Mouse (Mus musculus) limb, embryonic 11.5 days (tissue): ENCODE results near the gene Ier3. TPM values are rescaled to one million over a fixed set of nuclear protein-coding genes. Genes with fewer than 3 reads are reported as not detected.
"Not testable (repeated sequence)": the region's sequence is repeated elsewhere in the genome, so short reads cannot be mapped to it uniquely, and the experiment has no call there.

Experiments used
- ATAC-seq: fragments of 200-750 bp; cut with Nextera tagmentation; 2 replicates; pipeline ENCODE4 v1.8.0; 2017; ENCODE audit warnings: low read depth; ENCODE audit not compliant: insufficient number of reproducible peaks, low FRiP score, low TSS enrichment
- DNase-seq: peaks from one replicate; pipeline ENCODE4 v3.0.0-alpha.2; 2015; ENCODE audit warnings: low spot score
- H3K27ac ChIP-seq: fragments of 300-500 bp; sonication (generic); replicated peaks from 2 replicates; pipeline ENCODE4 v1.5.1; 2014; ENCODE audit warnings: low read depth, mild to moderate bottlenecking, low read length
- H3K27me3 ChIP-seq: fragments of 300-500 bp; sonication (generic); 2 replicates; pipeline ENCODE4 v1.6.1; 2014; ENCODE audit warnings: mild to moderate bottlenecking, low read length, mixed read lengths; ENCODE audit not compliant: control insufficient read depth, insufficient read depth
- H3K36me3 ChIP-seq: fragments of 300-500 bp; sonication (generic); 2 replicates; pipeline ENCODE4 v1.6.1; 2014; ENCODE audit warnings: mild to moderate bottlenecking, low read length, moderate library complexity, mixed read lengths; ENCODE audit not compliant: control insufficient read depth, insufficient read depth
- H3K4me1 ChIP-seq: fragments of 300-500 bp; sonication (generic); 2 replicates; pipeline ENCODE4 v1.6.1; 2014; ENCODE audit warnings: low read length, mixed read lengths; ENCODE audit not compliant: control insufficient read depth, insufficient read depth
- H3K4me2 ChIP-seq: fragments of 300-500 bp; sonication (generic); 2 replicates; pipeline ENCODE4 v1.6.1; 2014; ENCODE audit warnings: low read depth, mild to moderate bottlenecking, moderate library complexity; ENCODE audit not compliant: severe bottlenecking
- H3K4me3 ChIP-seq: fragments of 300-500 bp; sonication (generic); 2 replicates; pipeline ENCODE4 v1.5.1; 2014; ENCODE audit warnings: low read depth, low read length
- H3K9ac ChIP-seq: fragments of 300-500 bp; sonication (generic); 2 replicates; pipeline ENCODE4 v1.6.1; 2014; ENCODE audit warnings: mild to moderate bottlenecking, low read length
- H3K9me3 ChIP-seq: fragments of 300-500 bp; sonication (generic); 2 replicates; pipeline ENCODE4 v1.6.1; 2016; ENCODE audit warnings: low read length; ENCODE audit not compliant: control insufficient read depth
- WGBS: fragments of 180-500 bp; shearing (Covaris S2); extraction: QIAGEN DNeasy Blood & Tissue Kit; methylation state at CpG from one replicate; pipeline ENCODE4 v1.1.7; 2014; 5-methylcytosine and 5-hydroxymethylcytosine counted together
- polyA plus RNA-seq: library from polyadenylated mRNA; unstranded; fragments of >200 nt; fragmentation: Nextera tagmentation; extraction: Ambion mirVana; gene quantifications from 2 replicates; pipeline ENCODE4 v1.2.1, GENCODE M21; 2014

The Ier3 gene
- polyA plus RNA-seq, 1 experiment from 2014 or later, result 3.1 TPM

- Histone ChIP-seq H3K9me3 (no peaks in the 10 kb centered on the region), H3K4me3 (peak overlapping the region; percentile 60), H3K27me3 (no peaks in the 10 kb centered on the region), H3K4me2 (peak overlapping the region; percentile 73), H3K27ac (no peak overlapping the region), H3K36me3 (peaks cover 29% of the 10 kb centered on the region), H3K9ac (peak overlapping the region; percentile 99; the same call in 1 of the 2 replicates), H3K4me1 (peaks cover 16% of the 10 kb centered on the region)
- no peak for ATAC-seq
- DNase-seq, result no peak
- 84% methylated on average over 26 of the region's 26 CpGs for WGBS
Observed at GRCm38 (mm10) chr17:35835424-35836140, 14.1 kb downstream of the Ier3 start.

DNA sequence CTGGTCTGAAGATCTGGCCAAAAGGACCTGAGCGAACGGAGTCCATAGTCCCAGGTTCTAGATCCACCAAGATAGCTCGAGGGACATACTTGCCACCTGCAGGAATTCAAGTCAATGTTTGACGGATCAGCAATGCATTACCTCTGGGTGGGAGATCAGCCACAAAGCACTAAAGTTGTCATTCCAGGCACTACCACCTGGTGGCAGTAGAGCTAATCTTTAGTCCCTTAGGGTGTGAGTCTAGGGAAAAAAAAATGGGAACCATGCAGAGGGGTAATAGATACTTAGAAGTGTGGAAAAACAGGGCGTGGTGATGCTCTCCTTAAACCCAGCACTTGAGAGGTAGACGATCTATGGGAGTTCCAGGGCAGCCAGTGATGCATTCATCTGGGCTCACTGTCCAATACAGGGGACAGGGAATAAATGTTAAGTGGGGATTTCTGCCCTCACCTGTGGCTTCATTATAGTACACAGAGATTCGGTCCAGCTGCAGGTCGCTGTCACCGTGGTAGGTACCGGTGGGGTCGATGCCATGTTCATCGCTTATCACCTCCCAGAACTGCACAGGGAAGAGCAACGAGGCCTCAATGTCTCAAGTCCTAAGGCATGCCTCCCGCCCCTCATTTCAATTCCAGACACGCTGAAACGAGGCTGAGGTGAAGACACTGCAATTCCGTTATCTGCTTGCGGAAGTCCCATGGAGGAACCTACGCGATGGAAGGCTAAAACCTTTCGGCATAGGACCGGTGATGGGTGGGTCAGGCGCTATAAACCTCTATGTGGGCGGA, 14.9 kb downstream of the Ier3 start:
- WGBS, result 9% methylated on average over 24 of the region's 24 CpGs
- ATAC-seq, result no peak
- H3K4me1 ChIP-seq, result peaks cover 16% of the 10 kb centered on the region
- peaks cover 26% of the 10 kb centered on the region for H3K36me3 ChIP-seq
- H3K9me3 ChIP-seq, result no peaks in the 10 kb centered on the region
- H3K4me3 ChIP-seq, result peak overlapping the region; percentile 60
- peak overlapping the region; percentile 99 for H3K9ac ChIP-seq
- H3K27me3 ChIP-seq, result no peaks in the 10 kb centered on the region
- H3K4me2 ChIP-seq, result peak overlapping the region; percentile 73
- DNase-seq, result peak; percentile 88
- H3K27ac ChIP-seq, result peak overlapping the region; percentile 96; the same call in 1 of the 2 replicates

- Histone ChIP-seq H3K27ac (peak overlapping the region; percentile 96), H3K9ac (peak overlapping the region; percentile 99), H3K9me3 (no peaks in the 10 kb centered on the region), H3K36me3 (peaks cover 26% of the 10 kb centered on the region), H3K4me1 (peaks cover 16% of the 10 kb centered on the region), H3K27me3 (no peaks in the 10 kb centered on the region), H3K4me3 (peak overlapping the region; percentile 60), H3K4me2 (peak overlapping the region; percentile 73)
- 0% methylated on average over 18 of the region's 25 CpGs for WGBS
- ATAC-seq, result peak; percentile 23; the same call in 1 of the 2 replicates
- DNase-seq, result peak; percentile 97
Observed at GRCm38 (mm10) chr17:35836991-35837422, 15.5 kb downstream of the Ier3 start.

DNA sequence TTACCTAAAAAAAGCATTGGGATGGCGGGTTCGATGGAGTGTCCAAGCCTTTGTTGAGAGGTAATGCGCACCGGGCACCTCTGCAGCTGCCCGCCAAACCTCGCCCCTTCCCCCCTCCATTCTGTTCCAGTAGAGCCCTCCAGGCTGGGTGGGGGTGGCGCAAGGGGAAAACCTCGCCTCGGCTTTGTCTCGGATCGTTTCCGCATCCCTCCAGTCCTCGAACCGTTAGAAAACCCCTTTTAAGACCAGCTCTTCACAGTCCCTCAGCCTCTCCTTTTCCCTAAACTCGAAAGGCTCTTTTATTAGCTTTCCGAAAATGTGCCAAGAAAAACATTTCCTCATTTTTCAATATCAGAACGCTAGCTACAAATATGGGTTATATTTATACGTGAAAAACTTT, 16.0 kb downstream of the Ier3 start:
- 0 out of 2 replicates have a peak overlapping the region, but pooled peaks have one; percentile 73 for H3K4me2 ChIP-seq
- whole genome bisulfite sequencing, result under 1% methylated on average over 18 of the region's 18 CpGs

GRCm38 (mm10) chr17:35838122-35838544, 16.6 kb downstream of the Ier3 start, which contains the start of gene Tubb5:
TSS of gene Tubb5 (minus strand) at chr17:35838306.
- Histone ChIP-seq H3K27ac (peak within 1 kb of the TSS; percentile 96), H3K36me3 (peaks cover 21% of the 10 kb centered on the region), H3K4me3 (peak within 1 kb of the TSS; percentile 60), H3K9ac (peak within 1 kb of the TSS; percentile 99), H3K9me3 (no peaks in the 10 kb centered on the region), H3K4me1 (peaks cover 16% of the 10 kb centered on the region), H3K4me2 (peak within 1 kb of the TSS; percentile 82), H3K27me3 (no peaks in the 10 kb centered on the region)
- under 1% methylated on average over 29 of the region's 29 CpGs for WGBS
- peak; percentile 97 for DNase-seq
- peak; percentile 71 for ATAC-seq

More for the DNA sequence above, 16.0 kb downstream of the Ier3 start:
- H3K4me3 ChIP-seq, result peak overlapping the region; percentile 60
- H3K27ac ChIP-seq, result peak overlapping the region; percentile 96
- ATAC-seq (no peak), DNase-seq (peak; percentile 82)
- no peaks in the 10 kb centered on the region for H3K27me3 ChIP-seq
- H3K9ac ChIP-seq, result peak overlapping the region; percentile 99
- H3K36me3 ChIP-seq, result peaks cover 25% of the 10 kb centered on the region
- peaks cover 16% of the 10 kb centered on the region for H3K4me1 ChIP-seq
- H3K9me3 ChIP-seq, result no peaks in the 10 kb centered on the region

DNA sequence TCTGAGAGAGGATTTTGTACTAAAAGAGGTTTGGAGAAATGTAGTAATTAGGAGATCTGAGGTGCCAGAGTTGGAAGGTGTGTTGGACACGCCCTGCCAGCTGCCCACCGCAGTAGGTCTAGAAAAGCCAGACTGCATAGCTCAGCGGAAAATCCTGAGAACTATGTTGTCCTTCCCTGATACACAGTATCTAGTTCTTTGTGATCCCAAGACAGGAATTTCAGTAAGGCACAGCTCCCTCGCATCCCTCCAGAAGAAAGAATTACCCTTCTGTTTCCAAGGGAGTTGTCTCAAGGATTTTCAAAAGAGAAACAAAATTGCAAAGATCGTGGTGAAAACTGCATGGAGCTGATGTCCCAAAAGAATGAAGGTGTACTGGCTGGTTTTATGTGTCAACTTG, 17.1 kb downstream of the Ier3 start:
- WGBS, result 2% methylated on average over 5 of the region's 5 CpGs
- Histone ChIP-seq H3K27me3 (no peaks in the 10 kb centered on the region), H3K4me2 (peak overlapping the region; percentile 82), H3K4me1 (peaks cover 16% of the 10 kb centered on the region), H3K27ac (peak overlapping the region; percentile 80), H3K36me3 (peaks cover 19% of the 10 kb centered on the region), H3K9ac (peak overlapping the region; percentile 81), H3K9me3 (no peaks in the 10 kb centered on the region), H3K4me3 (peak overlapping the region; percentile 60)
- DNase-seq (peak; percentile 50), ATAC-seq (no peak)

DNA sequence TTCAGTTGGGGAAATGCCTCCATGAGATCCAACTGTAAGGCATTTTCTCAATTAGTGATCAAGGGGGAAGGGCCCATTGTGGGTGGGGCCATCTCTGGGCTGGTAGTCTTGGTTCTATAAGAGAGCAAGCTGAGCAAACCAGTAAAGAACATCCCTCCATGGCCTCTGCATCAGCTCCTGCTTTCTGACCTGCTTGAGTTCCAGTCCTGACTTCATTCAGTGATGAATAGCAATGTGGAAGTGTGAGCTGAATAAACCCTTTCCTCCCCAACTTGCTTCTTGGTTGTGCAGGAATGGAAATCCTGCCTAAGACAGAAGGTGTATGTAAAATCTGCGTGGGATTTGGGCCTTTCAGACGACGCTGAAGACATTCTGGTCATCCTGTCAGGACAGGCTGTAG, 17.5 kb downstream of the Ier3 start:
- 60% methylated on average over 3 of the region's 3 CpGs for WGBS
- peak overlapping the region; percentile 81; the same call in 1 of the 2 replicates for H3K9ac ChIP-seq

GRCm38 (mm10) chr17:35840561-35840960, 19.1 kb downstream of the Ier3 start:
- Histone ChIP-seq H3K4me1 (peaks cover 6% of the 10 kb centered on the region), H3K9ac (no peak overlapping the region), H3K36me3 (peaks cover 8% of the 10 kb centered on the region), H3K4me3 (0 out of 2 replicates have a peak overlapping the region, but pooled peaks have one; percentile 18), H3K27me3 (no peaks in the 10 kb centered on the region), H3K27ac (no peak overlapping the region), H3K9me3 (no peaks in the 10 kb centered on the region), H3K4me2 (peak overlapping the region; percentile 43; the same call in 1 of the 2 replicates)
- 57% methylated on average over 14 of the region's 14 CpGs for WGBS
- ATAC-seq (no peak), DNase-seq (no peak)

More for the DNA sequence above, 17.5 kb downstream of the Ier3 start:
- H3K9me3 ChIP-seq, H3K27me3 ChIP-seq, DNase-seq, ATAC-seq: not testable (repeated sequence)
- peak overlapping the region; percentile 60 for H3K4me3 ChIP-seq
- peak overlapping the region; percentile 80 for H3K27ac ChIP-seq
- H3K4me2 ChIP-seq, result peak overlapping the region; percentile 82
- peaks cover 15% of the 10 kb centered on the region for H3K4me1 ChIP-seq
- peaks cover 17% of the 10 kb centered on the region for H3K36me3 ChIP-seq
